ENCODE assay signal across 8 mouse cellular contexts in genomic region chr4:14145461-14145860, GRCm38 (mm10).
DNase-seq lines count a peak whose midpoint lies in the region; ATAC-seq and TF ChIP-seq lines count a peak whose summit lies in the region.
"Had no signal": no experiment of that assay in that cellular context is flagged by ENCODE, and none has a peak within 500 bp of the region (broad histone marks: within the 10 kb centered on the region; RNA-seq: fewer than 3 reads in every experiment).

No protein-coding gene starts in this region.

- H3K36me3 ChIP-seq in ES-E14 (ENCODE audit: control insufficient read depth, insufficient read depth, low read length, poor library complexity, severe bottlenecking): no peaks in the 10 kb centered on the region

- H3K9ac ChIP-seq in ES-E14 (ENCODE audit: insufficient read depth, low read depth, low read length, poor library complexity, severe bottlenecking): no peak overlapping the region

- no peak overlapping the region for H3K4me3 ChIP-seq in ES-E14 (ENCODE audit: insufficient read depth in 1 of 2, low read depth in 1 of 2, low read length in 2 of 2, poor library complexity in 1 of 2, severe bottlenecking in 1 of 2)

- peak; percentile 13 for DNase-seq in kidney, adult 9 months
- no peak for DNase-seq in kidney, adult 11 months
- peak; percentile 30 for DNase-seq in ES-E14 (ENCODE audit: low read depth, low spot score)
- peak; percentile 4 for DNase-seq in WW6 (ENCODE audit: low read depth, low spot score)
- peak; percentile 80 for DNase-seq in kidney, postnatal 4 days
- DNase-seq in cerebellum, postnatal 4 days (ENCODE audit: low spot score in 2 of 2): no peak

- no peaks in the 10 kb centered on the region for H3K4me1 ChIP-seq in ES-E14 (ENCODE audit: control insufficient read depth in 2 of 2, insufficient read depth in 2 of 2, low read length in 2 of 2, poor library complexity in 1 of 2)

- no peak overlapping the region for H3K27ac ChIP-seq in ES-E14 (ENCODE audit: insufficient read depth, low read depth, low read length, poor library complexity, severe bottlenecking)
- H3K27ac ChIP-seq: macrophage had no signal

- ATAC-seq in megakaryocyte-erythroid progenitor cell, adult 5-6 weeks (replicated peaks; ENCODE audit: low FRiP score, low TSS enrichment, poor library complexity, severe bottlenecking): no peak

- in situ Hi-C loops in ES-E14 (cut with MboI; ENCODE audit: low sequenced_read_pairs in 2 of 2, unreplicated experiment in 2 of 2): no loop called here

- no peaks in the 10 kb centered on the region for H3K9me3 ChIP-seq in ES-E14 (ENCODE audit: control insufficient read depth, insufficient read depth, low read depth, low read length)

TF ChIP-seq in ES-E14, 5 proteins besides CTCF, POLR2A, EP300 and RAD21:
- TF ChIP-seq HCFC1 (IDR thresholded peaks at IDR 0.05; ENCODE audit: borderline replicate concordance, insufficient read depth, low read length): no peak
- TF ChIP-seq ZNF384 (IDR thresholded peaks at IDR 0.05; ENCODE audit: low read depth, low read length): no peak
- TF ChIP-seq ZC3H11A (IDR thresholded peaks at IDR 0.05; ENCODE audit: borderline replicate concordance, low read depth, low read length): no peak
- TF ChIP-seq MAFK (IDR thresholded peaks at IDR 0.05; ENCODE audit: insufficient read depth, low read depth, low read length): no peak
- no peak for TF ChIP-seq CHD2 (IDR thresholded peaks at IDR 0.05; ENCODE audit: low read depth, low read length)

Comparison
In these comparisons a context has a peak if more than half of its experiments do, and no peak if none do; other contexts are left out.
1. DNase-seq: peak in kidney, adult 9 months (single experiment), ES-E14 (single experiment), WW6 (single experiment) and kidney, postnatal 4 days (2 of 2); none in kidney, adult 11 months (single experiment) and cerebellum, postnatal 4 days (0 of 2).